In genomic region chr4:41040983-41041382, GRCm38 (mm10) we compare ENCODE assay signal across 13 mouse cellular contexts. TPM values are rescaled to one million over a fixed set of nuclear protein-coding genes. Genes with fewer than 3 reads are reported as not detected.
A peak's percentile ranks its signal among the peaks of the same experiment; 100 is the strongest.
DNase-seq lines count a peak whose midpoint lies in the region; ATAC-seq and TF ChIP-seq lines count a peak whose summit lies in the region.
"Had no signal": no experiment of that assay in that cellular context is flagged by ENCODE, and none has a peak within 500 bp of the region (broad histone marks: within the 10 kb centered on the region; RNA-seq: fewer than 3 reads in every experiment).

No protein-coding gene starts in this region.

- peak; percentile 75 for TF ChIP-seq EP300 in heart, postnatal 0 days (IDR thresholded peaks at IDR 0.05; ENCODE audit: low read depth)

- no peak overlapping the region for H3K4me3 ChIP-seq in liver, embryonic 16.5 days (ENCODE audit: low read depth, low read length)
- no peak overlapping the region for H3K4me3 ChIP-seq in liver, embryonic 12.5 days
- H3K4me3 ChIP-seq in heart, postnatal 0 days (ENCODE audit: low read depth, low read length), result no peak overlapping the region
- H3K4me3 ChIP-seq: hindbrain, embryonic 12.5 days; layer of hippocampus, adult 2 months had no signal

- H3K36me3 ChIP-seq in liver, embryonic 16.5 days (ENCODE audit: control insufficient read depth, insufficient read depth), result no peaks in the 10 kb centered on the region
- H3K36me3 ChIP-seq in liver, embryonic 12.5 days, result no peaks in the 10 kb centered on the region
- no peaks in the 10 kb centered on the region for H3K36me3 ChIP-seq in heart, postnatal 0 days (replicated peaks; ENCODE audit: control insufficient read depth, insufficient read depth, low read length)
- H3K36me3 ChIP-seq: hindbrain, embryonic 12.5 days had no signal

- H3K4me1 ChIP-seq in liver, embryonic 16.5 days (ENCODE audit: control insufficient read depth, low read depth, low read length), result no peaks in the 10 kb centered on the region
- H3K4me1 ChIP-seq in liver, embryonic 12.5 days, result no peaks in the 10 kb centered on the region
- 0 out of 2 replicates have a peak, but pooled peaks cover 5% of the 10 kb centered on the region for H3K4me1 ChIP-seq in heart, postnatal 0 days (ENCODE audit: control insufficient read depth, insufficient read depth)
- H3K4me1 ChIP-seq: hindbrain, embryonic 12.5 days had no signal

- no peak overlapping the region for H3K4me2 ChIP-seq in liver, embryonic 16.5 days (ENCODE audit: low read depth, low read length)
- no peak overlapping the region for H3K4me2 ChIP-seq in liver, embryonic 12.5 days
- H3K4me2 ChIP-seq in heart, postnatal 0 days (ENCODE audit: low read depth, low read length), result no peak overlapping the region
- H3K4me2 ChIP-seq: hindbrain, embryonic 12.5 days had no signal

- no peaks in the 10 kb centered on the region for H3K9me3 ChIP-seq in liver, embryonic 16.5 days (replicated peaks; ENCODE audit: control insufficient read depth, low read length)
- no peaks in the 10 kb centered on the region for H3K9me3 ChIP-seq in liver, embryonic 12.5 days (replicated peaks)
- no peaks in the 10 kb centered on the region for H3K9me3 ChIP-seq in heart, postnatal 0 days (replicated peaks; ENCODE audit: control insufficient read depth, low read length)
- H3K9me3 ChIP-seq: hindbrain, embryonic 12.5 days had no signal

- peak; percentile 42 for DNase-seq in gastrocnemius, postnatal 25 days
- no peak for DNase-seq in gastrocnemius, postnatal 10 days
- DNase-seq in adrenal gland, postnatal 10 days, result peak; percentile 71
- peak; percentile 54 for DNase-seq in heart, postnatal 0 days (ENCODE audit: low spot score)
- DNase-seq in frontal cortex, postnatal 10 days (ENCODE audit: low spot score in 2 of 2), result no peak
- no peak for DNase-seq in thymus, postnatal 25 days
- DNase-seq: cerebellum, postnatal 25 days had no signal

- no peaks in the 10 kb centered on the region; the same call in 1 of the 2 replicates for H3K27me3 ChIP-seq in liver, embryonic 16.5 days (ENCODE audit: control insufficient read depth, insufficient read depth, low read depth, low read length)
- peaks cover 23% of the 10 kb centered on the region; the same call in 1 of the 2 replicates for H3K27me3 ChIP-seq in liver, embryonic 12.5 days (replicated peaks)
- H3K27me3 ChIP-seq in heart, postnatal 0 days (ENCODE audit: control insufficient read depth, insufficient read depth, low read length), result no peaks in the 10 kb centered on the region
- H3K27me3 ChIP-seq: hindbrain, embryonic 12.5 days had no signal

- no peak overlapping the region for H3K9ac ChIP-seq in liver, embryonic 16.5 days (ENCODE audit: low read depth, low read length)
- H3K9ac ChIP-seq in liver, embryonic 12.5 days, result no peak overlapping the region
- no peak overlapping the region for H3K9ac ChIP-seq in heart, postnatal 0 days (replicated peaks; ENCODE audit: low read depth, low read length)
- H3K9ac ChIP-seq: hindbrain, embryonic 12.5 days had no signal

- TF ChIP-seq CTCF in heart, postnatal 0 days (IDR thresholded peaks at IDR 0.05; ENCODE audit: low read depth), result no peak

- WGBS in liver, embryonic 16.5 days (ENCODE audit: insufficient replicate concordance), result 63% methylated on average over 7 of the region's 7 CpGs
- 64% methylated on average over 7 of the region's 7 CpGs for WGBS in liver, embryonic 12.5 days (ENCODE audit: insufficient replicate concordance)
- WGBS in heart, postnatal 0 days, result 39% methylated on average over 7 of the region's 7 CpGs

- no peak overlapping the region for H3K27ac ChIP-seq in liver, embryonic 16.5 days (ENCODE audit: low read length)
- no peak overlapping the region for H3K27ac ChIP-seq in liver, embryonic 12.5 days
- H3K27ac ChIP-seq in heart, postnatal 0 days (ENCODE audit: low read depth), result peak overlapping the region; percentile 67
- H3K27ac ChIP-seq: hindbrain, embryonic 12.5 days; layer of hippocampus, adult 2 months had no signal

- 0 out of 2 replicates have a peak, but pooled peaks have one; percentile 16 for ATAC-seq in liver, embryonic 16.5 days (ENCODE audit: low read depth)
- ATAC-seq in liver, embryonic 12.5 days, result no peak
- ATAC-seq in heart, postnatal 0 days (ENCODE audit: insufficient read depth, low read depth), result peak; percentile 74

RNA-seq across cellular contexts. Expression of gene Aqp7, which starts 7.0 kb away (rescaled TPM):
- total RNA-seq in gastrocnemius, postnatal 25 days (2021), result 10 to 100 TPM; 12.6 to 13.5 TPM
- 10 to 100 TPM; 10.6 to 11.4 TPM for total RNA-seq in gastrocnemius, postnatal 10 days (2021)
- polyA plus RNA-seq in liver, embryonic 16.5 days (2015; fragmentation: Nextera tagmentation; extraction: Ambion mirVana), result 1.1 and 1.4 TPM in 2 replicates
- polyA plus RNA-seq in liver, embryonic 12.5 days (2016; fragmentation: Nextera tagmentation; extraction: Ambion mirVana), result 1.3 and 1.8 TPM in 2 replicates
- 10 to 100 TPM; 71.9 to 79.4 TPM for total RNA-seq in adrenal gland, postnatal 10 days (2021)
- 8.9 and 20.6 TPM in 2 replicates for total RNA-seq in heart, postnatal 0 days (2014; rRNA removed; ENCODE audit: low replicate concordance)
- polyA plus RNA-seq in heart, postnatal 0 days (2015; fragmentation: Nextera tagmentation; extraction: Ambion mirVana), result 10.0 and 10.8 TPM in 2 replicates
- total RNA-seq: left cerebral cortex, postnatal 10 days; monocyte, adult 5-6 weeks had no signal
- polyA plus RNA-seq: hindbrain, embryonic 12.5 days had no signal

RNA-seq across cellular contexts. Expression of gene Aqp3, which starts 57.0 kb away (rescaled TPM):
- total RNA-seq in gastrocnemius, postnatal 25 days (2021), result not detected
- not detected for total RNA-seq in gastrocnemius, postnatal 10 days (2021)
- polyA plus RNA-seq in liver, embryonic 16.5 days (2015; fragmentation: Nextera tagmentation; extraction: Ambion mirVana), result 10.4 and 11.4 TPM in 2 replicates
- 20.9 and 22.3 TPM in 2 replicates for polyA plus RNA-seq in liver, embryonic 12.5 days (2016; fragmentation: Nextera tagmentation; extraction: Ambion mirVana)
- total RNA-seq in adrenal gland, postnatal 10 days (2021), result under 1 TPM; 0.63 to 0.76 TPM
- 0.54 and 6.3 TPM in 2 replicates for total RNA-seq in heart, postnatal 0 days (2014; rRNA removed; ENCODE audit: low replicate concordance)
- polyA plus RNA-seq in heart, postnatal 0 days (2015; fragmentation: Nextera tagmentation; extraction: Ambion mirVana), result 0.19 and 0.36 TPM in 2 replicates
- total RNA-seq: layer of hippocampus, adult 2 months; left cerebral cortex, postnatal 10 days had no signal

Comparison
In these comparisons a context has a peak if more than half of its experiments do, and no peak if none do; other contexts are left out.
1. DNase-seq: peak in gastrocnemius, postnatal 25 days (single experiment), adrenal gland, postnatal 10 days (single experiment) and heart, postnatal 0 days (single experiment); none in gastrocnemius, postnatal 10 days (single experiment), frontal cortex, postnatal 10 days (0 of 2) and thymus, postnatal 25 days (single experiment).